Mouse (Mus musculus) neutrophil, adult 59 days (primary cell): ENCODE measurements around the gene Slit2. TPM values are rescaled to one million over a fixed set of nuclear protein-coding genes. Genes with fewer than 3 reads are reported as not detected.

Experiments
- total RNA-seq, 2 experiments: library from RNA; stranded (reverse); gene quantifications; 1 replicate in 1 of 2; 2 replicates in 1 of 2; pipeline ENCODE4 v1.2.4; 2023

Gene Slit2
- total RNA-seq: under 1 TPM in 1 of 2 experiments, not detected in 1; 0.18 TPM

GRCm38 (mm10) chr5:47982941-47983701 is at the start of gene Slit2:
TSS of gene Slit2 (plus strand) at chr5:47983138.

GRCm38 (mm10) chr5:48327652-48328051 is 344.7 kb downstream of the Slit2 start, which contains the start of gene 5730480H06Rik:
TSS of gene 5730480H06Rik (plus strand) at chr5:48327952.

